Mouse (Mus musculus): ENCODE results near the gene Sv2b.

DNA sequence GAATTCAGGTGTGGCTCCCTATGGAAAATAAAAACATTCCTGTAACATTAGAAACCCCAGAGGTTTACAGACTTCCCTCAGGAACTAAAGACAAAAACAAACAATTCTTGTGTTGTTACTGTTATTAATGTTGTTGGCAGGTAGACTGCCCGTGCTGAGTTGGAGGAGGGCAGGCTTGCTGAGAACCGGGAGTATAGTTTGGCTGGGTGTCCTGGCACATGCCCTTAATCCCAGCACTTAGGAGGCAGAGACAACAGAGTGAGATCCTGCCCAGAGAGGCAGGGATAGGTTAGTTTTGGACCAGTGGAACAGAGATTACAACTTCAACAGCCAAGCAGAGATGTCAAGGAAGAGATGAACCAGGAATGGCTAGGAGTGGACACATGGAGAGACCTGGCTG lies 46.5 kb upstream of the Sv2b start:
- no peak for TF ChIP-seq EP300 (IDR thresholded peaks at IDR 0.05; ENCODE audit: low read depth)
- no peak for TF ChIP-seq CTCF (IDR thresholded peaks at IDR 0.05; ENCODE audit: low read depth)

Measured in liver, embryonic 14.5 days (tissue).